7 mouse cellular contexts compared by ENCODE assay signal in genomic region chr4:126259063-126259462, GRCm38 (mm10). TPM values are rescaled to one million over a fixed set of nuclear protein-coding genes. Genes with fewer than 3 reads are reported as not detected.
A peak's percentile ranks its signal among the peaks of the same experiment; 100 is the strongest.
DNase-seq lines count a peak whose midpoint lies in the region; ATAC-seq lines count a peak whose summit lies in the region.

No protein-coding gene starts in this region.

- peak; percentile 81 for DNase-seq in midbrain, embryonic 11.5 days (ENCODE audit: low spot score, missing footprints)
- DNase-seq in hindbrain, embryonic 14.5 days (ENCODE audit: low spot score) = no peak
- no peak for DNase-seq in urinary bladder, adult 18-20 months (ENCODE audit: low spot score in 2 of 2)
- no peak for DNase-seq in urinary bladder, adult 2 months (ENCODE audit: low spot score)

- peaks cover 50% of the 10 kb centered on the region for H3K79me2 ChIP-seq in macrophage (ENCODE audit: inconsistent target)

- H3K9me3 ChIP-seq in midbrain, embryonic 11.5 days (ENCODE audit: control insufficient read depth, low read length) = no peaks in the 10 kb centered on the region
- no peaks in the 10 kb centered on the region for H3K9me3 ChIP-seq in midbrain, embryonic 16.5 days (replicated peaks; ENCODE audit: control insufficient read depth, low read length, poor library complexity, severe bottlenecking)
- H3K9me3 ChIP-seq in embryonic facial prominence, embryonic 13.5 days = no peaks in the 10 kb centered on the region
- H3K9me3 ChIP-seq in hindbrain, embryonic 14.5 days (ENCODE audit: control insufficient read depth, low read length) = no peaks in the 10 kb centered on the region

- H3K27ac ChIP-seq in midbrain, embryonic 11.5 days (ENCODE audit: low read depth, low read length) = peak overlapping the region; percentile 84; the same call in 1 of the 2 replicates
- H3K27ac ChIP-seq in midbrain, embryonic 16.5 days (ENCODE audit: low read length) = no peak overlapping the region; the same call in 1 of the 2 replicates
- H3K27ac ChIP-seq in embryonic facial prominence, embryonic 13.5 days = peak overlapping the region; percentile 92
- H3K27ac ChIP-seq in hindbrain, embryonic 14.5 days = peak overlapping the region; percentile 61
- peak overlapping the region; percentile 99 for H3K27ac ChIP-seq in macrophage

- peak overlapping the region; percentile 37 for H3K4me2 ChIP-seq in midbrain, embryonic 11.5 days
- no peak overlapping the region for H3K4me2 ChIP-seq in midbrain, embryonic 16.5 days (ENCODE audit: low read length)
- H3K4me2 ChIP-seq in embryonic facial prominence, embryonic 13.5 days = peak overlapping the region; percentile 52
- no peak overlapping the region for H3K4me2 ChIP-seq in hindbrain, embryonic 14.5 days (replicated peaks)

- ATAC-seq in midbrain, embryonic 11.5 days (ENCODE audit: low FRiP score) = no peak
- ATAC-seq in midbrain, embryonic 16.5 days = no peak
- ATAC-seq in embryonic facial prominence, embryonic 13.5 days (ENCODE audit: insufficient number of reproducible peaks, insufficient read depth, low FRiP score, low TSS enrichment, low read depth) = no peak
- ATAC-seq in hindbrain, embryonic 14.5 days (ENCODE audit: low FRiP score) = no peak

- no peak overlapping the region for H3K4me3 ChIP-seq in midbrain, embryonic 11.5 days (ENCODE audit: low read depth, low read length)
- H3K4me3 ChIP-seq in midbrain, embryonic 16.5 days (ENCODE audit: low read depth, low read length) = no peak overlapping the region
- 0 out of 2 replicates have a peak overlapping the region, but pooled peaks have one; percentile 19 for H3K4me3 ChIP-seq in embryonic facial prominence, embryonic 13.5 days
- H3K4me3 ChIP-seq in hindbrain, embryonic 14.5 days (replicated peaks; ENCODE audit: low read length) = no peak overlapping the region
- H3K4me3 ChIP-seq in macrophage (ENCODE audit: inconsistent target) = no peak overlapping the region

- H3K9ac ChIP-seq in midbrain, embryonic 11.5 days (ENCODE audit: low read length) = peak overlapping the region; percentile 49
- no peak overlapping the region for H3K9ac ChIP-seq in midbrain, embryonic 16.5 days (ENCODE audit: low read depth, low read length)
- peak overlapping the region; percentile 59; the same call in 1 of the 2 replicates for H3K9ac ChIP-seq in embryonic facial prominence, embryonic 13.5 days
- 0 out of 2 replicates have a peak overlapping the region, but pooled peaks have one; percentile 0 for H3K9ac ChIP-seq in hindbrain, embryonic 14.5 days

- no peaks in the 10 kb centered on the region for H3K27me3 ChIP-seq in midbrain, embryonic 11.5 days (ENCODE audit: control insufficient read depth, insufficient read depth, low read length)
- no peaks in the 10 kb centered on the region for H3K27me3 ChIP-seq in midbrain, embryonic 16.5 days (ENCODE audit: control insufficient read depth, insufficient read depth, low read depth, low read length)
- H3K27me3 ChIP-seq in embryonic facial prominence, embryonic 13.5 days = no peaks in the 10 kb centered on the region
- no peaks in the 10 kb centered on the region for H3K27me3 ChIP-seq in hindbrain, embryonic 14.5 days (ENCODE audit: control insufficient read depth, insufficient read depth, low read length)

- WGBS in midbrain, embryonic 11.5 days = 25% methylated on average over 3 of the region's 3 CpGs
- WGBS in midbrain, embryonic 16.5 days = 35% methylated on average over 3 of the region's 3 CpGs
- 24% methylated on average over 3 of the region's 3 CpGs for WGBS in embryonic facial prominence, embryonic 13.5 days
- 30% methylated on average over 3 of the region's 3 CpGs for WGBS in hindbrain, embryonic 14.5 days
- WGBS in macrophage (ENCODE audit: missing documents) = 25% methylated on average over 3 of the region's 3 CpGs

- peaks cover 51% of the 10 kb centered on the region for H3K4me1 ChIP-seq in midbrain, embryonic 11.5 days (ENCODE audit: control insufficient read depth, insufficient read depth, low read length)
- peaks cover 30% of the 10 kb centered on the region for H3K4me1 ChIP-seq in midbrain, embryonic 16.5 days (ENCODE audit: control insufficient read depth, insufficient read depth, low read length)
- peaks cover 65% of the 10 kb centered on the region for H3K4me1 ChIP-seq in embryonic facial prominence, embryonic 13.5 days
- peaks cover 40% of the 10 kb centered on the region for H3K4me1 ChIP-seq in hindbrain, embryonic 14.5 days (replicated peaks; ENCODE audit: control insufficient read depth, insufficient read depth, low read length)

- H3K36me3 ChIP-seq in midbrain, embryonic 11.5 days (ENCODE audit: control insufficient read depth, insufficient read depth, low read length) = no peaks in the 10 kb centered on the region
- H3K36me3 ChIP-seq in midbrain, embryonic 16.5 days (ENCODE audit: control insufficient read depth, insufficient read depth, low read length) = no peaks in the 10 kb centered on the region
- no peaks in the 10 kb centered on the region for H3K36me3 ChIP-seq in embryonic facial prominence, embryonic 13.5 days
- H3K36me3 ChIP-seq in hindbrain, embryonic 14.5 days (replicated peaks; ENCODE audit: control insufficient read depth, insufficient read depth) = no peaks in the 10 kb centered on the region
- H3K36me3 ChIP-seq in macrophage (ENCODE audit: inconsistent target) = no peaks in the 10 kb centered on the region

RNA-seq across cellular contexts. Expression of gene Map7d1, which starts 2.9 kb away (rescaled TPM):
- 61.8 and 68.7 TPM in 2 replicates for polyA plus RNA-seq in midbrain, embryonic 11.5 days (2014; fragmentation: Nextera tagmentation; extraction: Ambion mirVana)
- 66.1 and 68.2 TPM in 2 replicates for polyA plus RNA-seq in midbrain, embryonic 16.5 days (2015; fragmentation: Nextera tagmentation; extraction: Ambion mirVana)
- polyA plus RNA-seq in embryonic facial prominence, embryonic 13.5 days (2015; fragmentation: Nextera tagmentation; extraction: Ambion mirVana) = 48.8 and 57.0 TPM in 2 replicates
- 84.2 and 90.0 TPM in 2 replicates for polyA plus RNA-seq in hindbrain, embryonic 14.5 days (2014; fragmentation: Nextera tagmentation; extraction: Ambion mirVana)
- 100 to 1,000 TPM in 25 of 26 experiments, 10 to 100 TPM in 1; 97.4 to 591 (median 259) TPM for total RNA-seq in macrophage (2018; cell fraction: chromatin; rRNA removed)
- 100 to 1,000 TPM; 123 to 196 (median 163) TPM for total RNA-seq in macrophage (2018; cell fraction: cytosol; rRNA removed)
- total RNA-seq in macrophage (2018; cell fraction: nucleus; rRNA removed) = 100 to 1,000 TPM; 107 to 224 (median 158) TPM
- polyA plus RNA-seq in macrophage (2018) = 105 to 157 TPM (median 139 TPM) in 3 replicates
- polyA plus RNA-seq in urinary bladder, adult 2 months (2012; rRNA removed) = 103 and 127 TPM in 2 replicates

RNA-seq across cellular contexts. Expression of gene Trappc3, which starts 3.1 kb away (rescaled TPM):
- 37.1 and 38.9 TPM in 2 replicates for polyA plus RNA-seq in midbrain, embryonic 11.5 days (2014; fragmentation: Nextera tagmentation; extraction: Ambion mirVana)
- polyA plus RNA-seq in midbrain, embryonic 16.5 days (2015; fragmentation: Nextera tagmentation; extraction: Ambion mirVana) = 193 and 198 TPM in 2 replicates
- 122 and 126 TPM in 2 replicates for polyA plus RNA-seq in embryonic facial prominence, embryonic 13.5 days (2015; fragmentation: Nextera tagmentation; extraction: Ambion mirVana)
- polyA plus RNA-seq in hindbrain, embryonic 14.5 days (2014; fragmentation: Nextera tagmentation; extraction: Ambion mirVana) = 40.7 and 45.9 TPM in 2 replicates
- 10 to 100 TPM; 34.4 to 67.3 (median 48.2) TPM for total RNA-seq in macrophage (2018; cell fraction: chromatin; rRNA removed)
- total RNA-seq in macrophage (2018; cell fraction: cytosol; rRNA removed) = 100 to 1,000 TPM in 8 of 26 experiments, 10 to 100 TPM in 18; 77.1 to 117 (median 93.5) TPM
- total RNA-seq in macrophage (2018; cell fraction: nucleus; rRNA removed) = 10 to 100 TPM; 48.1 to 87.5 (median 60.6) TPM
- 93.4 to 103 TPM (median 95.6 TPM) in 3 replicates for polyA plus RNA-seq in macrophage (2018)
- polyA plus RNA-seq in urinary bladder, adult 2 months (2012; rRNA removed) = 85.7 and 101 TPM in 2 replicates

RNA-seq across cellular contexts. Expression of gene Col8a2, which starts 27.5 kb away (rescaled TPM):
- 9.1 and 9.5 TPM in 2 replicates for polyA plus RNA-seq in midbrain, embryonic 11.5 days (2014; fragmentation: Nextera tagmentation; extraction: Ambion mirVana)
- polyA plus RNA-seq in midbrain, embryonic 16.5 days (2015; fragmentation: Nextera tagmentation; extraction: Ambion mirVana) = 2.2 and 2.5 TPM in 2 replicates
- 33.9 and 43.4 TPM in 2 replicates for polyA plus RNA-seq in embryonic facial prominence, embryonic 13.5 days (2015; fragmentation: Nextera tagmentation; extraction: Ambion mirVana)
- polyA plus RNA-seq in hindbrain, embryonic 14.5 days (2014; fragmentation: Nextera tagmentation; extraction: Ambion mirVana) = 8.1 and 9.9 TPM in 2 replicates
- total RNA-seq in macrophage (2018; cell fraction: chromatin; rRNA removed) = 1 to 10 TPM in 1 of 26 experiments, not detected in 25; 5.2 TPM
- not detected for total RNA-seq in macrophage (2018; cell fraction: cytosol; rRNA removed)
- total RNA-seq in macrophage (2018; cell fraction: nucleus; rRNA removed) = under 1 TPM in 1 of 26 experiments, not detected in 25; 0.72 TPM
- polyA plus RNA-seq in macrophage (2018) = not detected in 3 replicates
- 17.6 and 22.6 TPM in 2 replicates for polyA plus RNA-seq in urinary bladder, adult 2 months (2012; rRNA removed)

RNA-seq across cellular contexts. Expression of gene Thrap3, which starts 56.5 kb away (rescaled TPM):
- polyA plus RNA-seq in midbrain, embryonic 11.5 days (2014; fragmentation: Nextera tagmentation; extraction: Ambion mirVana) = 192 and 219 TPM in 2 replicates
- 124 and 137 TPM in 2 replicates for polyA plus RNA-seq in midbrain, embryonic 16.5 days (2015; fragmentation: Nextera tagmentation; extraction: Ambion mirVana)
- 248 and 262 TPM in 2 replicates for polyA plus RNA-seq in embryonic facial prominence, embryonic 13.5 days (2015; fragmentation: Nextera tagmentation; extraction: Ambion mirVana)
- polyA plus RNA-seq in hindbrain, embryonic 14.5 days (2014; fragmentation: Nextera tagmentation; extraction: Ambion mirVana) = 127 and 139 TPM in 2 replicates
- 1,000 to 10,000 TPM in 11 of 26 experiments, 100 to 1,000 TPM in 15; 773 to 1,275 (median 979) TPM for total RNA-seq in macrophage (2018; cell fraction: chromatin; rRNA removed)
- total RNA-seq in macrophage (2018; cell fraction: cytosol; rRNA removed) = 100 to 1,000 TPM in 24 of 26 experiments, 10 to 100 TPM in 2; 90.2 to 183 (median 118) TPM
- total RNA-seq in macrophage (2018; cell fraction: nucleus; rRNA removed) = 100 to 1,000 TPM; 424 to 709 (median 586) TPM
- 109 to 345 TPM (median 123 TPM) in 3 replicates for polyA plus RNA-seq in macrophage (2018)
- polyA plus RNA-seq in urinary bladder, adult 2 months (2012; rRNA removed) = 111 and 130 TPM in 2 replicates

Comparison
In these comparisons a context has a peak if more than half of its experiments do, and no peak if none do; other contexts are left out.
1. H3K4me2 ChIP-seq: peak in midbrain, embryonic 11.5 days (single experiment) and embryonic facial prominence, embryonic 13.5 days (single experiment); none in midbrain, embryonic 16.5 days (single experiment) and hindbrain, embryonic 14.5 days (single experiment).